ENCODE assay signal across 10 mouse cellular contexts in the genomic region with DNA sequence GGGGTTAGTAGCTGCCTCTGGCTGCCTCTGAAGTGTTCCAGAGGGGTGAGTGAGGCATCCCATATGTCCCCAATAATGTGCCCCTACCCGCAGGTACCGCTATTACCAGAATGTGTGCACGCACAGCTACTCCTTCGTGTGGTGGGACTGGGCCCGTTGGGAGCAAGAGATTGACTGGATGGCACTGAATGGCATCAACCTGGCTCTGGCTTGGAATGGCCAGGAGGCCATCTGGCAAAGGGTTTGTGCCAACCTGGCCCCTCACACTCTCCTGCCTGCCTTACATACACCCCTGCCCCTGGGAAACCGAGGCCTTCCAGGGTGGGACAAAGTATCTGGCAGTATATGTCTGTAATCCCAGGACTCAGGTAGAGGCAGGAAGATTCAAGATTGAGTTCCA. TPM values are rescaled to one million over a fixed set of nuclear protein-coding genes. Genes with fewer than 3 reads are reported as not detected.
DNase-seq lines count a peak whose midpoint lies in the region; ATAC-seq and TF ChIP-seq lines count a peak whose summit lies in the region.
"Had no signal": no experiment of that assay in that cellular context is flagged by ENCODE, and none has a peak within 500 bp of the region (broad histone marks: within the 10 kb centered on the region; RNA-seq: fewer than 3 reads in every experiment).

No protein-coding gene starts in this region.

- peaks cover 28% of the 10 kb centered on the region for H3K4me1 ChIP-seq in heart, embryonic 15.5 days (replicated peaks)
- H3K4me1 ChIP-seq in E14TG2a.4 (replicated peaks; ENCODE audit: low read depth, low read length), result peaks cover 30% of the 10 kb centered on the region
- 0 out of 2 replicates have a peak, but pooled peaks cover 3% of the 10 kb centered on the region for H3K4me1 ChIP-seq in forebrain, embryonic 11.5 days (replicated peaks; ENCODE audit: control insufficient read depth, insufficient read depth, low read length)
- H3K4me1 ChIP-seq in liver, embryonic 13.5 days (replicated peaks), result peaks cover 30% of the 10 kb centered on the region

- 69% methylated on average over 6 of the region's 6 CpGs for WGBS in heart, embryonic 15.5 days
- WGBS in forebrain, embryonic 11.5 days, result 64% methylated on average over 6 of the region's 6 CpGs
- 60% methylated on average over 6 of the region's 6 CpGs for WGBS in liver, embryonic 13.5 days (ENCODE audit: insufficient replicate concordance)

- H3K4me2 ChIP-seq in heart, embryonic 15.5 days, result peak overlapping the region; percentile 93
- H3K4me2 ChIP-seq in forebrain, embryonic 11.5 days (ENCODE audit: low read depth, low read length, severe bottlenecking), result peak overlapping the region; percentile 98
- peak overlapping the region; percentile 97 for H3K4me2 ChIP-seq in liver, embryonic 13.5 days

- H3K27me3 ChIP-seq in heart, embryonic 15.5 days, result no peaks in the 10 kb centered on the region
- H3K27me3 ChIP-seq in E14TG2a.4 (ENCODE audit: insufficient read depth, low read length), result peaks cover 65% of the 10 kb centered on the region
- H3K27me3 ChIP-seq in forebrain, embryonic 11.5 days (ENCODE audit: control insufficient read depth, insufficient read depth, low read length), result peaks cover 9% of the 10 kb centered on the region
- peaks cover 36% of the 10 kb centered on the region for H3K27me3 ChIP-seq in liver, embryonic 13.5 days

- H3K36me3 ChIP-seq in heart, embryonic 15.5 days, result no peaks in the 10 kb centered on the region
- H3K36me3 ChIP-seq in E14TG2a.4 (ENCODE audit: insufficient read depth, low read length), result no peaks in the 10 kb centered on the region
- H3K36me3 ChIP-seq in forebrain, embryonic 11.5 days (ENCODE audit: control insufficient read depth, insufficient read depth, low read length), result no peaks in the 10 kb centered on the region
- H3K36me3 ChIP-seq in liver, embryonic 13.5 days, result no peaks in the 10 kb centered on the region

- DNase-seq in heart, postnatal 4 days, result no peak
- no peak for DNase-seq in forebrain, embryonic 11.5 days (ENCODE audit: low spot score)
- no peak for DNase-seq in liver, embryonic 13.5 days
- DNase-seq in retina, postnatal 1 day, result no peak
- no peak for DNase-seq in MN1 (ENCODE audit: low spot score)
- DNase-seq in gastrocnemius, postnatal 4 days (ENCODE audit: low spot score in 2 of 2), result no peak
- DNase-seq: adrenal gland, postnatal 25 days; kidney, postnatal 36 days had no signal

- ATAC-seq in heart, embryonic 15.5 days (replicated peaks; ENCODE audit: insufficient number of reproducible peaks, insufficient read depth, low FRiP score, low read depth), result no peak
- no peak for ATAC-seq in forebrain, embryonic 11.5 days (replicated peaks; ENCODE audit: low FRiP score)
- ATAC-seq in liver, embryonic 13.5 days (ENCODE audit: low read depth), result no peak

- H3K27ac ChIP-seq in heart, embryonic 15.5 days, result no peak overlapping the region
- no peak overlapping the region for H3K27ac ChIP-seq in forebrain, embryonic 11.5 days (ENCODE audit: low read depth, low read length)
- no peak overlapping the region for H3K27ac ChIP-seq in liver, embryonic 13.5 days

- TF ChIP-seq CTCF in E14TG2a.4 (conservative IDR thresholded peaks at IDR 0.05; ENCODE audit: low read length), result no peak

- H3K4me3 ChIP-seq in heart, embryonic 15.5 days, result peak overlapping the region; percentile 66
- H3K4me3 ChIP-seq in E14TG2a.4 (replicated peaks; ENCODE audit: low read length), result peak overlapping the region; percentile 92; the same call in 1 of the 2 replicates
- peak overlapping the region; percentile 76; the same call in 1 of the 2 replicates for H3K4me3 ChIP-seq in forebrain, embryonic 11.5 days (ENCODE audit: low read depth, low read length)
- H3K4me3 ChIP-seq in liver, embryonic 13.5 days (replicated peaks), result peak overlapping the region; percentile 78; the same call in 1 of the 2 replicates

- H3K9ac ChIP-seq in heart, embryonic 15.5 days, result no peak overlapping the region
- H3K9ac ChIP-seq in forebrain, embryonic 11.5 days (ENCODE audit: low read length), result peak overlapping the region; percentile 8; the same call in 1 of the 2 replicates
- peak overlapping the region; percentile 79; the same call in 1 of the 2 replicates for H3K9ac ChIP-seq in liver, embryonic 13.5 days

- H3K9me3 ChIP-seq in heart, embryonic 15.5 days (replicated peaks), result no peaks in the 10 kb centered on the region
- no peaks in the 10 kb centered on the region for H3K9me3 ChIP-seq in E14TG2a.4 (ENCODE audit: low read length)
- H3K9me3 ChIP-seq in forebrain, embryonic 11.5 days (ENCODE audit: control insufficient read depth, low read length), result no peaks in the 10 kb centered on the region
- no peaks in the 10 kb centered on the region for H3K9me3 ChIP-seq in liver, embryonic 13.5 days (replicated peaks)

RNA-seq across cellular contexts. Expression of gene Naglu, which starts 1.2 kb away (rescaled TPM):
- polyA plus RNA-seq in heart, embryonic 15.5 days (2015; fragmentation: Nextera tagmentation; extraction: Ambion mirVana), result 11.6 and 16.3 TPM in 2 replicates
- total RNA-seq in heart, postnatal 4 days (2021), result 10 to 100 TPM in 1 of 2 experiments, 1 to 10 TPM in 1; 9.0 to 10.1 TPM
- polyA plus RNA-seq in forebrain, embryonic 11.5 days (2014; fragmentation: Nextera tagmentation; extraction: Ambion mirVana), result 6.9 and 7.8 TPM in 2 replicates
- 6.0 TPM in 2 replicates for polyA plus RNA-seq in liver, embryonic 13.5 days (2015; fragmentation: Nextera tagmentation; extraction: Ambion mirVana)
- total RNA-seq in gastrocnemius, postnatal 4 days (2021), result 10 to 100 TPM; 11.4 to 12.8 TPM

RNA-seq across cellular contexts. Expression of gene Hsd17b1, which starts 7.2 kb away (rescaled TPM):
- polyA plus RNA-seq in heart, embryonic 15.5 days (2015; fragmentation: Nextera tagmentation; extraction: Ambion mirVana), result not detected in 2 replicates
- not detected for total RNA-seq in heart, postnatal 4 days (2021)
- 0.19 TPM in 1 of 2 replicates, not detected in the other for polyA plus RNA-seq in forebrain, embryonic 11.5 days (2014; fragmentation: Nextera tagmentation; extraction: Ambion mirVana)
- polyA plus RNA-seq in liver, embryonic 13.5 days (2015; fragmentation: Nextera tagmentation; extraction: Ambion mirVana), result 0.14 and 0.24 TPM in 2 replicates
- total RNA-seq in gastrocnemius, postnatal 4 days (2021), result under 1 TPM; 0.20 to 0.21 TPM

RNA-seq across cellular contexts. Expression of gene Coasy, which starts 11.4 kb away (rescaled TPM):
- polyA plus RNA-seq in heart, embryonic 15.5 days (2015; fragmentation: Nextera tagmentation; extraction: Ambion mirVana), result 26.6 and 29.0 TPM in 2 replicates
- 10 to 100 TPM; 15.4 to 16.2 TPM for total RNA-seq in heart, postnatal 4 days (2021)
- polyA plus RNA-seq in forebrain, embryonic 11.5 days (2014; fragmentation: Nextera tagmentation; extraction: Ambion mirVana), result 50.4 and 51.5 TPM in 2 replicates
- polyA plus RNA-seq in liver, embryonic 13.5 days (2015; fragmentation: Nextera tagmentation; extraction: Ambion mirVana), result 23.0 and 23.2 TPM in 2 replicates
- total RNA-seq in gastrocnemius, postnatal 4 days (2021), result 10 to 100 TPM; 15.1 to 17.8 TPM

RNA-seq across cellular contexts. Expression of gene Mlx, which starts 16.1 kb away (rescaled TPM):
- 34.5 and 38.8 TPM in 2 replicates for polyA plus RNA-seq in heart, embryonic 15.5 days (2015; fragmentation: Nextera tagmentation; extraction: Ambion mirVana)
- 10 to 100 TPM; 17.5 to 17.7 TPM for total RNA-seq in heart, postnatal 4 days (2021)
- polyA plus RNA-seq in forebrain, embryonic 11.5 days (2014; fragmentation: Nextera tagmentation; extraction: Ambion mirVana), result 41.8 and 44.3 TPM in 2 replicates
- 32.5 and 34.4 TPM in 2 replicates for polyA plus RNA-seq in liver, embryonic 13.5 days (2015; fragmentation: Nextera tagmentation; extraction: Ambion mirVana)
- 10 to 100 TPM; 13.1 to 13.4 TPM for total RNA-seq in gastrocnemius, postnatal 4 days (2021)

RNA-seq across cellular contexts. Expression of gene Psmc3ip, which starts 24.2 kb away (rescaled TPM):
- polyA plus RNA-seq in heart, embryonic 15.5 days (2015; fragmentation: Nextera tagmentation; extraction: Ambion mirVana), result 16.6 and 20.0 TPM in 2 replicates
- total RNA-seq in heart, postnatal 4 days (2021), result 10 to 100 TPM; 11.7 to 13.6 TPM
- polyA plus RNA-seq in forebrain, embryonic 11.5 days (2014; fragmentation: Nextera tagmentation; extraction: Ambion mirVana), result 74.1 and 79.7 TPM in 2 replicates
- 26.4 and 27.1 TPM in 2 replicates for polyA plus RNA-seq in liver, embryonic 13.5 days (2015; fragmentation: Nextera tagmentation; extraction: Ambion mirVana)
- total RNA-seq in gastrocnemius, postnatal 4 days (2021), result 1 to 10 TPM; 4.9 to 6.2 TPM
